Mouse (Mus musculus): Measurements from ENCODE around the gene Pld4. TPM values are rescaled to one million over a fixed set of nuclear protein-coding genes. Genes with fewer than 3 reads are reported as not detected.

Pld4 gene
- polyA plus RNA-seq, 2 experiments, result 13.3 to 14.7 TPM

DNA sequence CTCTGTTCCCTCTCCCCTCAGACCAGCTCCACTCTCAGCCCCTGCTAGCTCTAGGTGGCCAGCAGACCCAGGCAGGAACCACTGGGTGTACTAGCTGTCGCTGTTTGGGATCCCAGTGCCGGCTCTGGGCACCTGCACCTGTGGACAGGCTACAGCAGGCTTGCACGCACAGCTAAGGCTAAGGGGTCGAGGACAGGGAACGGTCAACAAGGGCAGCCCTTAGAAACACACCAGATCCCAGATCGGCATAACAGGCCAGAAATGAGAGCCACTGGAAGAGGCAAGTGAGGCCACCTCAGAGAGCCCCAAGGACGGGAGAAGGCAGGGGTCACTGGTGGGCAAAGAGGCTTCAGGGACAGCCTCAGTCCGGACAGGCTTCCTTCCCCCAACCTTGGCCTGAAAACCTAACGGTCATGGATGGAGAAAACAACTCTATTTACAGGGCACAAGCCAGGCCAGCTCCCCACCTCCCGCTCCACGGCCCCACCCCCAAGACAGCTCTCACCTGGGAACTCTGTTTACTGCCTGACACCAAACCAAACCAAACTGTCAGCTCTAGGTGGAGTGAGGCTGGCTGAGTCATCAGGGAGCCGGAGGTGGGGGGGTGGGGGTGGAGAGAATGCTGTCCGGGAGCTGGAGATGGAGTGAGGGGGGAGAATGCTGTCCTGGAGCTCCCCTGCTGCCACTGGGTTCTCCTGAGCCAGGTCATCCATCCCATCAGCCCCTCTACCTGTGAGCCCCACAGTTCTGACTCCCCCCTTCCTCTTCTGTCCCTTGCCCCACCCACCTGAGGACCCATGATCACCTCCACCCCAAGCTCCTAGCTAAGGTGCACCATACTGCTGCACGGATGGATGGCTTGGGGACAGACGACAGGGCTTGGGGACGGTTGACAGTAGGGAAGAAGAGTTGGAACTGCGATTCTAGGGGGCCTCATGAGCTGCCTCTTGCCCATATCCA lies 36.4 kb downstream of the Pld4 start:
- H3K9ac ChIP-seq (replicated peaks), result no peak overlapping the region
- TF ChIP-seq CTCF (IDR thresholded peaks at IDR 0.05; ENCODE audit: low read depth), result no peak
- no peak for TF ChIP-seq EP300 (IDR thresholded peaks at IDR 0.05; ENCODE audit: low read depth)
- H3K27me3 ChIP-seq (ENCODE audit: control insufficient read depth, insufficient read depth, low read length), result peaks cover 10% of the 10 kb centered on the region
- H3K4me1 ChIP-seq (replicated peaks; ENCODE audit: control insufficient read depth in 2 of 2, insufficient read depth in 2 of 2, low read length in 1 of 2), result no peaks in the 10 kb centered on the region
- ATAC-seq (ENCODE audit: insufficient read depth), result no peak
- 38% methylated on average over 17 of the region's 17 CpGs for WGBS (ENCODE audit: insufficient replicate concordance)
- H3K27ac ChIP-seq, result no peak overlapping the region
- H3K4me2 ChIP-seq (ENCODE audit: low read depth), result no peak overlapping the region
- no peak for DNase-seq (ENCODE audit: low read depth in 3 of 3, low spot score in 3 of 3)
- no peaks in the 10 kb centered on the region for H3K36me3 ChIP-seq (replicated peaks; ENCODE audit: control insufficient read depth, insufficient read depth, low read depth)
- no peaks in the 10 kb centered on the region for H3K9me3 ChIP-seq (ENCODE audit: control insufficient read depth, low read length)
- H3K4me3 ChIP-seq (ENCODE audit: insufficient read depth in 1 of 2, low read depth in 2 of 2, low read length in 2 of 2), result no peak overlapping the region

DNA sequence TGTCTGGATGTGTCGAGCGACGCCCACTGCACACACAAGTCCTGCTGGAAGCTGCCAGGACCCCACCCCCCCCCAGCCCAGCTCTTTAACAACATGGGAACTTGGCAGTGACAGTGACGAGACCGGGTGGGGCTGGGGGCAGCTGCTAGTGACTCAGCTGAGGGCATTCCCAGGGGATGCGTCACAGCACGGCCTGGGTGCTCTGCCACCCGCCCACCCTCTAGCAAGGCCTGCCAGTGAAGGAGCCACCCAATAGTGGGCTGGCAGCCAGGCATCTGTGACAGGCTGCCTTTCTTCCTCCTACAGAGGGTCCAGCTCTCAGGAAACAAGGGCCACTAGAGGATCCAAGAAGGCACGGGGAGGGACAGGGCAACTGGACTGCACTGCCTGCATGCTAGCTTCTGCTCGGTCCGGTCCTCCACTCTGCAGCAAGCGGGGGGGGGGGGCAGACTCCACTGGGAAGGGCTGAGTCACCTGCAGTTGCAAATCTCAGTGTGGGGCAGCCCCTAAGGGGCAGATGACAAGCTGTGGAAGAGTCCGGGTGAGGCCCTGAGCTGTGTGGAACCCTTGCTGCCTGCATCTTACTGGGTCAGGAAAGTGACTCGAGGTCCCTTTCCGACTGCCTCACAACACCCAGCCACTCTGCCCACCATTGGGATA lies 37.3 kb downstream of the Pld4 start:
- H3K9ac ChIP-seq (replicated peaks), result no peak overlapping the region
- WGBS (ENCODE audit: insufficient replicate concordance), result 55% methylated on average over 15 of the region's 15 CpGs
- H3K36me3 ChIP-seq (replicated peaks; ENCODE audit: control insufficient read depth, insufficient read depth, low read depth), result no peaks in the 10 kb centered on the region
- ATAC-seq (ENCODE audit: insufficient read depth), result no peak
- DNase-seq (ENCODE audit: low read depth in 3 of 3, low spot score in 3 of 3), result no peak
- H3K27ac ChIP-seq, result no peak overlapping the region
- peaks cover 20% of the 10 kb centered on the region for H3K27me3 ChIP-seq (ENCODE audit: control insufficient read depth, insufficient read depth, low read length)
- no peaks in the 10 kb centered on the region for H3K9me3 ChIP-seq (ENCODE audit: control insufficient read depth, low read length)
- no peaks in the 10 kb centered on the region for H3K4me1 ChIP-seq (replicated peaks; ENCODE audit: control insufficient read depth in 2 of 2, insufficient read depth in 2 of 2, low read length in 1 of 2)
- TF ChIP-seq EP300 (IDR thresholded peaks at IDR 0.05; ENCODE audit: low read depth) (no peak), CTCF (IDR thresholded peaks at IDR 0.05; ENCODE audit: low read depth) (no peak)
- no peak overlapping the region for H3K4me3 ChIP-seq (ENCODE audit: insufficient read depth in 1 of 2, low read depth in 2 of 2, low read length in 2 of 2)
- H3K4me2 ChIP-seq (ENCODE audit: low read depth), result no peak overlapping the region

DNA sequence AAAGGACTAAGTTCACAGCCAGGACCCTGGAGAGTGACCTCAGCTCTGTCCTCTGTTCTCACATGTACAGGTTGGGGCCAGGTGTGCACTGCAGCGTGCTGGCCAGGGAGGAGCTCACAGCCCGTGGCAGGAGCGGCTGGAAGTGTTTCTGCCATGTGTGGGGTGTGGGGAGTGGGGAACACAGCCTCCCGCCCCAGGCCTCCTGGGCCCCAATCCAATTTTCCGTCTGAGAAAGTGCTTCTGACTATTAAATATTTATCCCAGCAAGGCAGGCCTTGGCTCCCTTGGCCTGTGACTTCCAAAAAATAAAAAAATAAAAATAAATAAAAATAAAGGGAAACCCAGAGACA lies 37.9 kb downstream of the Pld4 start:
- no peak overlapping the region for H3K4me2 ChIP-seq (ENCODE audit: low read depth)
- no peak overlapping the region for H3K27ac ChIP-seq
- TF ChIP-seq EP300 (IDR thresholded peaks at IDR 0.05; ENCODE audit: low read depth), result no peak
- no peaks in the 10 kb centered on the region for H3K9me3 ChIP-seq (ENCODE audit: control insufficient read depth, low read length)
- H3K36me3 ChIP-seq (replicated peaks; ENCODE audit: control insufficient read depth, insufficient read depth, low read depth), result no peaks in the 10 kb centered on the region
- WGBS (ENCODE audit: insufficient replicate concordance), result 40% methylated on average over 5 of the region's 5 CpGs
- H3K4me3 ChIP-seq (ENCODE audit: insufficient read depth in 1 of 2, low read depth in 2 of 2, low read length in 2 of 2), result no peak overlapping the region
- DNase-seq (ENCODE audit: low read depth in 3 of 3, low spot score in 3 of 3) (no peak), ATAC-seq (ENCODE audit: insufficient read depth) (no peak)
- peaks cover 24% of the 10 kb centered on the region for H3K27me3 ChIP-seq (ENCODE audit: control insufficient read depth, insufficient read depth, low read length)
- H3K9ac ChIP-seq (replicated peaks), result no peak overlapping the region
- H3K4me1 ChIP-seq (replicated peaks; ENCODE audit: control insufficient read depth in 2 of 2, insufficient read depth in 2 of 2, low read length in 1 of 2), result no peaks in the 10 kb centered on the region

DNA sequence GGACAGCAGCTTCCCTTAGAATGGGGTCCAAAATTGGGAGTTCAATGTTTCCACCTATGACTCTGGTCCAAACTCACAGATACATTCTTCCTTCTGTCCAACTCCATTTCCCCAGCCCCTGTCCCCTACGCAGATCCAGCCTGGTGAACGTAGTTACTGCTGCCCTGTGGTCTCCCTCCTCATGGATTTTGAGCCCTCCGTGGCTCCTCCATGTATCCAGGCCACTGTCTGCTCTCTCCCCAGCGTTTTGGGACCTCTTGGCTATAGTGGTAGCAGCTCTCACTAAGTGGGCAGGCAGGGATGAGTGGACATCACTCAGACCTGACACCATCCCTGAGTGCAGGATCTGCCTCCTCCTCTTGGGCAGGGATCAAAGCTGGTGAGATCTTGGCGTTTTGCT lies 38.3 kb downstream of the Pld4 start:
- no peak for ATAC-seq (ENCODE audit: insufficient read depth)
- no peaks in the 10 kb centered on the region for H3K4me1 ChIP-seq (replicated peaks; ENCODE audit: control insufficient read depth in 2 of 2, insufficient read depth in 2 of 2, low read length in 1 of 2)
- no peaks in the 10 kb centered on the region for H3K9me3 ChIP-seq (ENCODE audit: control insufficient read depth, low read length)
- no peak for TF ChIP-seq EP300 (IDR thresholded peaks at IDR 0.05; ENCODE audit: low read depth)
- TF ChIP-seq CTCF (IDR thresholded peaks at IDR 0.05; ENCODE audit: low read depth), result no peak
- no peak for DNase-seq (ENCODE audit: low read depth in 3 of 3, low spot score in 3 of 3)
- peaks cover 27% of the 10 kb centered on the region for H3K27me3 ChIP-seq (ENCODE audit: control insufficient read depth, insufficient read depth, low read length)
- no peak overlapping the region for H3K27ac ChIP-seq
- whole genome bisulfite sequencing (ENCODE audit: insufficient replicate concordance), result 56% methylated on average over 5 of the region's 5 CpGs
- no peak overlapping the region for H3K4me3 ChIP-seq (ENCODE audit: insufficient read depth in 1 of 2, low read depth in 2 of 2, low read length in 2 of 2)
- H3K4me2 ChIP-seq (ENCODE audit: low read depth), result no peak overlapping the region
- H3K36me3 ChIP-seq (replicated peaks; ENCODE audit: control insufficient read depth, insufficient read depth, low read depth), result no peaks in the 10 kb centered on the region
- no peak overlapping the region for H3K9ac ChIP-seq (replicated peaks)

DNA sequence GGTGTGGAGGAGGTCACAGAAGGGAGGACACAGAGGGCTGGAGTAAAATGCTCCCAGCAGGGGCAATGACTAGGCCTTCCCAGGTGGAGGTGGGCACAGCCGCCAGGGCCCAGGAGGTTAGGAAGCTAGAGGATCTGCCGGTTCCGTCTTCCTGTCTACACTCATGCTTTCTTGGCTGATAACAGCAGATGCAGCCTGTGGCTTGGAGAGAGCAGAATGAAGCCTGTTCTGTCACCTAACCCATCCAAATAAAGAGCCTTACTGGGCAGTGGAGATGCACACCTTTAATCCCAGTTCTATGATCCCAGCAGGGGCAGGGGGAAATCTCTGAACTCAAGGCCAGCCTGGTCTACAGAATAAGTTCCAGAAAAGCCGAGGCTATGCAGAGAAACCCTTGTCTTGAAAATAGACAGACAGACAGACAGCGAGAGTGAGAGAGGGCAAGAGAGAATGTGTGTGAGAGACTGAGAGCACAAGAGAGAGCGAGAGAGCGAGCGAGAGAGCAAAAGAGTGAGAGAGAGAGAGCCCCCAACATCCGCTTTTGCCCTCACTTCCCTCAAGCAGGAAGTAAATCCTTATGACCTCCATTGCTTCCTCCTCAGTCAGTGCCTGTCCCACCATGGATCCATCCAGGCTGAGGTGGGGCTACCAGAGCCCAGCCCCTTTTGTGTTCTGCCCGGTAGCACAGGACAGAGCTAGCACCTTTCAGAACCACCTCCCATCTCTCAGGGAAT lies 38.9 kb downstream of the Pld4 start:
- DNase-seq (ENCODE audit: low read depth in 3 of 3, low spot score in 3 of 3) (no peak), ATAC-seq (ENCODE audit: insufficient read depth) (no peak)
- no peak overlapping the region for H3K9ac ChIP-seq (replicated peaks)
- no peaks in the 10 kb centered on the region for H3K36me3 ChIP-seq (replicated peaks; ENCODE audit: control insufficient read depth, insufficient read depth, low read depth)
- no peak for TF ChIP-seq EP300 (IDR thresholded peaks at IDR 0.05; ENCODE audit: low read depth)
- no peak for TF ChIP-seq CTCF (IDR thresholded peaks at IDR 0.05; ENCODE audit: low read depth)
- no peak overlapping the region for H3K27ac ChIP-seq
- H3K4me1 ChIP-seq (replicated peaks; ENCODE audit: control insufficient read depth in 2 of 2, insufficient read depth in 2 of 2, low read length in 1 of 2), result no peaks in the 10 kb centered on the region
- H3K4me2 ChIP-seq (ENCODE audit: low read depth), result no peak overlapping the region
- 52% methylated on average over 10 of the region's 10 CpGs for WGBS (ENCODE audit: insufficient replicate concordance)
- H3K27me3 ChIP-seq (ENCODE audit: control insufficient read depth, insufficient read depth, low read length), result peaks cover 27% of the 10 kb centered on the region
- no peak overlapping the region for H3K4me3 ChIP-seq (ENCODE audit: insufficient read depth in 1 of 2, low read depth in 2 of 2, low read length in 2 of 2)
- no peaks in the 10 kb centered on the region for H3K9me3 ChIP-seq (ENCODE audit: control insufficient read depth, low read length)
